Mouse (Mus musculus): Measurements from ENCODE around the gene Zbtb25. TPM values are rescaled to one million over a fixed set of nuclear protein-coding genes. Genes with fewer than 3 reads are reported as not detected.

The Zbtb25 gene
- 51.6 TPM for total RNA-seq (2023)

DNA sequence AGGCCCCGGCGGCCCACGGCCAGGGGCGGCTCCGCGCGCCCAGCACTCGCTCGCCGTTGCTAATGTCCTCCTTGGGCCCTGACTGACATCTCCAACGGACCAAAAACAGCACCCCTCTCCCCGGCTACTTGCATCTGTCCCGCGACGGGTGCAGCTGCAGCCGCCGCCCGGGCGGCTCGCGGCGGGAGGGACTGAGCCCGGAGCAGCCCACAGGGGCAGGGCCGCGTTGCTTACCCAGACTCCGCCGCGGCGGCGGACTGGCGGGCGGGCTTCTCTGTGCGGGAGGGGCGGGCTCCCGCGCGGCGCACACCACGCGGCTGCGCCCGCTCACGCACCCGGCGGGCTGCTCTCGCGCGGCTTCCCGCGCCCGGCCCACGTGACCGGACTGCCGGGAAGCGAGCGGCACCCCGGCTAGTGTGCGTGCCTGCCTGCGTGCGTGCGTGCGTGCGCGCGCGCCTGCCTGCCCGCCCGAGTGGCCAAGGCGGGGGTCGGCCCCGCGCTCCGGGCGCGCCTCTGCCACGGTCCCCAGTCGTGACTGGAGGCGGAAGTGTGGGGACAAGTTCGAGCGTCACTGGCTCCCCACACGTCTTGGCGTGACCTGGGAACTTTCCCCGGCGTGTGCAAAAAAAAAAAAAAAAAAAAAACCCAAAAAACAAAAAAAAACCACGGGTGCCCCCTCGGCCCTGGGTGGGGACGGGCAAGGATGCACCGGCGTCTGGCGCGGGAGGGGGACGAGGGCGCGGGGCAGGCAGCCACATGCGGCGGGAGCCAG is at the start of gene Zbtb25:
Gene Zbtb25 (minus strand): TSS at position 397 of the 772 bp plus-strand sequence.

DNA sequence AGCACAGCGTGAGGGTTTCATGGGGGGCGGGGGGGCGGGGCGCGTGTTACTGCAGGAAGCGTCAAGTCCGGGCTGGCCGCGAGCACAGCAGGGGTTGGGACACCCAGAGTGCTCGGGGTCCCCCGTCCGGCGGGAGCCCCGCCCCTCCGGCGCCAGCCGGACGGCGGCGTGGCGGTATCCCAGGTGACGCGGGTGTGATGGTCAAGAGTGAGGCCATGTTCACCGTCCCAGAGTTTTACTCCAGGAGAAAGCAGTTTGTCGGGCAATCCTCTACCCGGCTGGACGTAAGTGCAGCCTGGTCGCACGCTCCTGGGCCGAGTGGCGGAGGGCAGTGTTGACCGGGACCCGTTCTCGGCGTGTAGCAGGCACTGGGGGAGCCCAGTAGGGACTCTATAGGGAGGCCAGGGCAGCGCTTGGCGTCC is 48.0 kb upstream of the Zbtb25 start, which contains the start of gene Ppp1r36:
Gene Ppp1r36 (plus strand): TSS at position 106 of the 422 bp plus-strand sequence.

DNA sequence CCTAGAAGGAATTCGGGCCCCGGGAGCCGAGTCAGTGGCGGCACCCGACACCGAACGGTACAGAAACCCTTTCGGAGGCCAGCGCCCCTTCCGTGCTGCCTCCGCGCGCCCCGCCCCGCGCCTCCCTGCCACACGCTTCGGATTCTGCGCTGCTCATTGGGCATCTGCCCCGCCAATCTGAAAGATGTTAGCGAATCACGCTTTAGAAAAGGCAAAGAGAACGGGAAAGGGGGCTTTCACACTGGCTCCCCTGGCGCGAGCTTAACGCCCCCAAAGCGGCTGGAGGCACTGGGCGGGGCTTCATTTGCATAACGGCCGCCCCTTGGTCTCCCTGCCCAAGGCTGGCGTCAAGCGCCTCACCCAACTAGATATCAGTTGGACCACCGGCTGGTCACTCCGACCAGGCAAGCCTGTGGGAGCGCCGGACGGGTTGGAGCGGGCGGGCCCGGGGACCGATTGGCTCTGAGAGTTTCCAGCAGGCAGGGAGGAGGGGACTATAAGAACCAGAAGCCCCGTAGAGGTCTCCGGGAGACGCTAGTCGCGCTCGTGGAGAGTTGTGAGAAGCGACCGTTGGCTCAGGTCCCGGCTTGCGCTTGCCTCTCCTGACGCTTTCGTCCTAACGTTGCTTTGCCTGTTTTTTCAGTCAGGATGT is 34.6 kb upstream of the Zbtb25 start, which contains the start of gene Hspa2:
Gene Hspa2 (plus strand): TSS at position 291 of the 652 bp plus-strand sequence.

DNA sequence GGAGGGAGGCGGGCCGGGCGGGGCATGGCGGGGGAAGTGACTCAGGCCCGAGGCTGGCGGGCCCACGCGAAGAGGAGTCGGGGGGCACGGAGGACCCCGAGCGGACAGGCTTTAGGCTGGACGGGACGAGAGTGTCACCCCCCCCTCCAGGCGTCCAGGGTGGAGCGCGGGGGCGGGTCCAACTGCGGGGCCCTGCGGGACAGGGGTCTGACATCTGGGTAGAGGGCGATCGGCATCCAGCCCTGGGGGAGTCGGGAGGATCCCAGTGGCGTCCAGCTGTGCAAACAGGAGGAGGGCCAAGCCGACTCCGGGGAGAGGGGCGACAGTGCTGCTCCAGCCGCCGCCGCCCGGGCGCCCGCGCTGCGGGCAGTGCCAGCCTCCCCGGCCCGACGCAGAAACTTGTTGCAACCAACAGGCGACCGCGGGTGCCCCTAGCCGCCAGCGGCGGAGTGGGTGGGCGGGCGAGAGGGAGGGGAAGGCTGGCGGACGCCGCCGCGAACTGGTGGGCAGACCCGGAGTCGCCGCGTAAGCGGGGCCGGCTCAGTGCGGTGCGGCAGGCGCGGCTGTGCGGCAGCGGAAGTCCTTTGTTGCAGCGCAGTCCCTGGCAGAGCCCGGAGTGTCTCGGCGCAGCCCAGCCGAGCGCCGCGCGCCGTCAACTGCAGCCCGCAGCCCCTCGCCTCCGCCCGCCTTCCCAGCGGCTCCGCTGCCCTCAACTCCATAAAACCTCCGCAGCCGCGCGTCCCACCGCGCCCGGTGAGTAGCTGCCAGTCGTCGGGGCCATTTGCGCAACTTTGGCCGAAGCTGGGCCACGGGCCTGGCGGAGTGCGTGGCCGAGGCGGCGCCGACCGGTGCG is 802 bp upstream of the Zbtb25 start, which contains the start of gene Zbtb1:
Gene Zbtb1 (plus strand): TSS at position 289 of the 853 bp plus-strand sequence.

DNA sequence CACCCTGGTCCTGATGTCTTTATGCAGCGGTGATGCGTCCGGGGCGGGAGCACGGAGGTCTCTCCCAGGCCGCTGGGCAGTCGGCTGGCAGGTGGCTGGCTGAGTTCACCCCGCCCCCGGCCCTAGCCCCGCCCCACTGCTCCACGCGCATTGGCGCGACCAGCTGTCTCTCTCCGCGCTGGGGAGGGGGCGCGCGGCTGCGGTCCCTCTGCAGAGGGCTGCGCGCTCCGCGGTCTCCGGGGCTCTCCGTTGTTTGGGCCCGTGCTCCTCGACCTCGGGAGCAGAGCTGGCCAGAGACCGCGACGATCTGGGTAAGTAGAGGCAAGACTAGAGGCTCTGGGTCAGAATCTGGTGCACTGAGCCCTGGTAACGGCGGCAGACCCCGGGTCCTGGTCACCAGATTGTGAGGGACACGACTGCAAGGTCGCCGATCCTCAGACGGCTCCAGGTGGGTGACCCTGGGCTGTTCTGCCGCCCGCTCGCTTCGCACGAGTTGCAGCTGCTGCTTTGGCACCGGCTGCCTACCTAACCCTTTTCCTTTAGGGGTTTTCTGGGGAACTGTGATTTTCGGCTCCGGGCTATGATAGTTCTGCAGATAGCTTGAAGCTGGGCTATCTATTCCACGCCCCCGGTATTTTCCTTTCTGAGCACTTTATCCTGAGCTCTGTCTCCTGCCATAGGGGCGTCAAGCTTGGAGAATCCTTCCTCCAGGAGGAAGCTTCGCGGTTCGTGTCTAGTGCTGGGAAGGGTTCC is 44.5 kb downstream of the Zbtb25 start, which contains the start of gene Akap5:
Gene Akap5 (plus strand): TSS at position 213 of the 753 bp plus-strand sequence.

Other genes starting within 250 kb of the Zbtb25 start
- not detected for gene Esr2, start 192.3 kb downstream of the Zbtb25 start, total RNA-seq (2023)
- 0.30 TPM for gene Tex21, start 122.9 kb downstream of the Zbtb25 start, total RNA-seq (2023)
- 44.1 TPM for gene Mthfd1, start 114.3 kb downstream of the Zbtb25 start, total RNA-seq (2023)
- 0.74 TPM for gene Akap5, start 44.7 kb downstream of the Zbtb25 start, total RNA-seq (2023)
- gene Zbtb1, start 664 bp upstream of the Zbtb25 start, total RNA-seq (2023): 16.8 TPM
- 3.6 TPM for gene Hspa2, start 34.6 kb upstream of the Zbtb25 start, total RNA-seq (2023)
- gene Ppp1r36, start 47.9 kb upstream of the Zbtb25 start, total RNA-seq (2023): not detected
- 12.1 TPM for gene Plekhg3, start 161.3 kb upstream of the Zbtb25 start, total RNA-seq (2023)

Measured in CD4-positive naive resting alpha-beta T cell, adult 57 days (primary cell).